Mouse (Mus musculus) embryo, embryonic 11.5 days (tissue): ENCODE results near the gene Mief2.

Source experiments
- DNase-seq: peaks from one replicate; pipeline ENCODE4 v3.0.0-alpha.2; 2012; ENCODE audit warnings: low read depth, low spot score

The Mief2 gene

DNA sequence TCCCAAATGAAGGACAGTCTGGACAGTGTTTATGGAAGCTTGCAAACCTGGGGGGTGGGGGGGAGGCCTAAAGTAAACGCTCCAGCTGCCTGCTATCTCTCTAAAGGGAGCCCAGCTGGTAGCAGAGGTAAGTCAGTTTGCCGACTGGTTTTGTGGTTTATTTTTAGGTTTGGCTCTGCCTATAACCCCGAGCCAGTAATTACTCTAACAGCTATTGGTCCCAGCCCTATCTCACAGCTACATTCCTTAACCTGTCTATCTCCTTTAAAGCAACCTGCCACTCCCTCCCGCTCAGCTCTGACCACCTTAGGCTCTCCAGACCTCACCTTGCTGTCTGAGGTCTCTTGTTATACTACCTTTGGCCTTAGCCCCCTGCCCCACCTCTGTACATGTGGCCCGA, 8.9 kb upstream of the Mief2 start:
- DNase-seq, result no peak

GRCm38 (mm10) chr11:60726601-60727391, 1.4 kb upstream of the Mief2 start, which contains the start of gene Flii:
TSS of gene Flii (minus strand) at chr11:60727263.
- peak; percentile 67 for DNase-seq

DNA sequence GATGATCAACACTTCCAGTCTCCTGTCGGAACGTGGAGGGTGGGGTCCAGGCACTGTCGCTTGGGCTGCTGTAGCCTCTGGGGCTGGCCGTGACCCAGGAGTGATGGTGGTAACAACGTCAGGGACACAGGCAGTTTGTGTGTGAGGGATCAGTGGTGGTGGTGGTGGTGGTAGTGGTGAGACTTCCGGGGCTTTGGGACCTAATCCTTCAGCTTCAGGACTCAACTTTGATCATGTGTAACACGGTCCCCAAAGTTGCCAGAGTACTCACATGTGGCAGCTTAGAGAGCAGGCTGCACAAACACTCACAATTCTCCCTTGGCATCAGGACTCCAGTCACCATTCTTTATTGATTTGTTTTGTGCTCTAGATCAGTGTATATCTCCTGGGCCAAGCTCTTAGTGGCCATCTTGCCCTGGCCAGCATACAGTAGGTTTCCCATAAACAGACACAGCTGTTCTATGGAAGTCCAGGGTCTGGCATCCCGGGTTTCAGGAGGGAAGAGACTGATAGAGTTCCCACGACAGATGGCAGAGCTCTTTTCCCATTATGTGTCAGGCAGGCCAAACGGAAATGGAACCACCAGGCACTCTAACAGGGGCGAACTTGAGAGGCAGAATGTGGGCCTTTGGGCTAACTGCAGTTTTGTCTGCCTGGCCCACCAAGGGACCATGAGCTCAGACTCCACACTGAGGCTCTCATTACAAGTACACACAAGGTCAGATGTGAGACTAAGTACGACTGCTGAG, 632 bp upstream of the Mief2 start:
- peak; percentile 7 for DNase-seq

DNA sequence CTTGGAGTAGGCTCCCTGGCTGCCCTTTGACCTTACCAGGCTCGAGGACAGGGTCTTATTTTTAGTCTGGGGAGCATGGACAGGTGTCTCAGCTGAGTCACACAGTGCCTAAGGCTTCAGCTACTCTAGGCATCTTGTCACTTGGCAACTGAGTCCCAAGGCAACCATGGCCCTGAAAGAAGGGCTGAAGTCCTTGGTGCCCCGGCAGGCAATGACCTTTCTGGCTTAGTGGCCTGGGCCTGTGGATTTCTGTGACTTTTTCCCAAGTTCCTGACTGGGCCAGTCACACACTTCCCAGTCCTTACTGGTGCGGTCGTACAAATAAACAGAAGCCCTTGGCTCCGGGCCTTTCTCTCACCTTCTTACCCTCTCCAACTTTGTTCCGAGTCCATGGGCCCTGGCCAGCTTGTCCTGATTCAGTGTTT, 1.0 kb downstream of the Mief2 start:
- no peak for DNase-seq

- no peak for DNase-seq
Measured at GRCm38 (mm10) chr11:60730169-60730568, 2.0 kb downstream of the Mief2 start.

- DNase-seq, result no peak
Measured at GRCm38 (mm10) chr11:60731251-60731650, 3.1 kb downstream of the Mief2 start.

DNA sequence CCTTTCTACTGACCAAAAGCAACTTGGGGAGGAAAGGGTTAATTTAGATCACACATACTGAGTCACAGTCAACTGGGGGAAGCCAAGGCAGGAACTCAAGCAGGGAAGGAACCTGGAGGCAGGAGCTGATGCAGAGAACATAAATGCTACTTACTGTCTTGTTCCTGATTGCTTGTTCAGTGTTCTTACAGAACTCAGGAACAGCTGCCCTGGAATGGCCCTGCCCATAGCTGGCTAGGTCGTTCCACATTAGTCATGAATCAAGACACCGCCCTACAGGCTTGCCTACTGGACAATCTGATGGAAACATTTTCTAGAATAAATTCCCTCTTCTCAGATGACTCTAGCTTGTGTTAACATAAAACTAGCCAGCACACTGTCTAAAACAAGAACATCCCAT, 6.0 kb downstream of the Mief2 start:
- no peak for DNase-seq

- DNase-seq, result no peak
Measured at GRCm38 (mm10) chr11:60735191-60735590, 7.0 kb downstream of the Mief2 start.

DNA sequence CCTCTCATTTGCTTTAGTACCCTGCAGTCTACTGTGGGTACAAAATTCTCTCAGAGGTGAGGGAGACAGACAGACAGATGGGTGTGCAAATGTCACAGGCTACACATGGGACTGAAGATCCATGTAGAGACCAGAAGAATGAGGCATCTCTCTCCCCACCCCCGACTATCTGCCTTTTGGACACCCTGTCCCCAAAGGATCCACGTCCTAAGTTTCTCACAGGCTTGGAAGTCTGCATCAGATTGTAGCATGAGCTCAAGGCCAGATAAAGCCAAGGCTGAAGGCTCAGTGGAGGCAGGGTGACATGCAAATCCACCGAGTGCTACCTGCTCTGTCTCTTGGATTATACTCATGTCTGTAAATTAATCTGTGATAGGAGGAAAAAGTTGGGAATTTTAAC, 8.3 kb downstream of the Mief2 start:
- no peak for DNase-seq

DNA sequence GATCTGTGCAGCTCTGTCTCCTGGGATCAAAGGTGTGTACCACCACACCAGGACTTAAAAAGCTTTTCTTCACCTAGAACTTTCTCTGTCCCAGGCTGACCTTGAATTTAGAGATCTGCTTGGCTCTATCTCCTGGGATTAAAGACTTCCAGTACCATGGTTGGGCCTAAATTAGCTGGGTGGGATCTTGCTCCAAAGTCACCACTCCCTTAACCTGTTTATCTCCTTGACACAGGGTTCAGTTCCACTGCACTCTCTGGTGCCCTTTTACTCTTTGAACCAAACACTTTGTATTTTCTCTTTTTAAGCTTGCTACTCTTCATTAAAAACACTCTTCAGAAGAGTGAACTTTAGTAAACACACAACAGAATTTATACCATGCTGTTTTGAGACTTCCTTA, 9.3 kb downstream of the Mief2 start:
- no peak for DNase-seq

- no peak for DNase-seq
Measured at GRCm38 (mm10) chr11:60740321-60740720, 12.1 kb downstream of the Mief2 start.

GRCm38 (mm10) chr11:60755570-60755969, 27.4 kb downstream of the Mief2 start:
- DNase-seq, result no peak

DNA sequence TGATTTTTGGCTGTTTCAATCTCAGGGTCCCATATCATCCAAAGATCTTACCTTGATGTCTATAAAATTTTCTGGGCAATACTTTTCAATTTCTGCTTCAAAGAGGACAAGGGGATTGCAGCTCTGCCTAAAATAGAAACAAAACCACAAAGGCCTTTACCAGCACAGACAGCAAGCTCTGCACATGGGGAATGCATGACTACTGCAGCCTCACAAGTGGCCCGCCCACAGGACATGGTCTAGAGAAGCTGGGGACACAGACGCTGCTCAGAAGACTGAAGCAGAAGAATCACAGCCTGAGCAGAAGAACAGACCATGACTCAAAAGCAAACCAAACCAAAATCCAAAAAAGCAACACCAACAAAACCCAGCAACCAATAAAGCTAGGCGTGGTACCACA, 33.5 kb downstream of the Mief2 start:
- no peak for DNase-seq

GRCm38 (mm10) chr11:60766969-60767368, 38.8 kb downstream of the Mief2 start:
- DNase-seq, result no peak

- DNase-seq, result no peak
Measured at GRCm38 (mm10) chr11:60769322-60769721, 41.1 kb downstream of the Mief2 start.

GRCm38 (mm10) chr11:60770776-60771175, 42.6 kb downstream of the Mief2 start:
- no peak for DNase-seq

DNA sequence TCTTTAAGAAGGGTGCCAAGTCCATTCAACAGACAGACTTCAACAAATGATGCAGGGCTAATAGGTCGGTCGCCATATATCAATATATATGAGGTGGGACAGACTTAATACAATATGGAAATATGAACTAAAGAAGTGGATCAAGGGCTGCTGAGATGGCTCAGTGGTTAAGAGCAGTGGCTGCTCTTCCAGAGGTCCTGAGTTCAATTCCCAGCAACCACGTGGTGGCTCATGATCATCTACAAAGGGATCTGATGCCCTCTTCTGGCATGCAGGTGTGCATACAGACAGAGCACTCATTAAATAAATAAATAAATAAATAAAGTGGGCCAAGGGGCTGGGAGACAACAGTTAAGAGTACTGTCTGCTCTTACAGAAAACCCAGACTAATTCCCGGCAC, 44.0 kb downstream of the Mief2 start:
- DNase-seq, result no peak

DNA sequence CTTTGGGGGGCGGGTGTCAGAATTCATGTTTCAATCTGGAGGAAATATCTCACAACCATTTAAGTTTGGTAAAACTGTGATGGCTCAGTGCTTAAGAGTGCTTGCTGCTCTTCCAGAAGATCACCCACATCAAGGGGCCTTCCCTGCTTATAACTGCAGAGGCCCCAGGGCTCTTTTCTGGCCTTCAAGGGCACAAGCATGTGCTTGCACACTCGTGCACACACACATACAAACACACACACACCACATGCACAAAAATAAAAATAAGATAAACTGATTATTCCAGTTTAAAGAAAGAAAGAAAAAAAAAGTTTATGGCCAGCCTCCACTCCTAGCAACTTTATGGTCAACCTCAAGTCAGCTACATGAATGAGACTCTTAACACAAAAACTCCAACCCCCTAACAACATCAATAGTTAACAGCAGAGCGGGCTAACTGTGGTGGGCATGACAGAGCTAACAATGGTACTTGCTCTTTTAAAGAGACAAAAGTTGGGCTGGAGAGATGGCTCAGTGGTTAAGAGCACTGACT, 46.0 kb downstream of the Mief2 start:
- DNase-seq, result no peak

GRCm38 (mm10) chr11:60774841-60775240, 46.6 kb downstream of the Mief2 start:
- DNase-seq, result no peak

DNA sequence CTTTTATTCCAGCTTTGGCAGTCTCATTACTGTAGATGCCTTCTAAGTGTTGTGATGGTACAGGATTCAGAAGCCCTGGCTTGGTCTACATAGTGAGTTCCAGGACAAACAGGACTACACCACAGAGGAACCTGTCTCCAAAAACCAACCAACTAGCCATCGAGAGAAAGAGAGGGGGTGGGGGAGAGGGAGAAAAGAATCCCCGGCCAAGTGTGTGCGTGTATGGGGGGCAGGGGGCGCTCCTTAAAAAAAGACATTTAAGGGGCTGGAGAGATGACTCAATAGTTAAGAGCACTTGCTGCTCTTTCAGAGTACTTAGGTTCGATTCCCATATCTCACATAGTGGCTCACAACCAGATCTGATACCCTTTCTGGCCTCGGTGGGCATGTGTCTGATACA, 47.4 kb downstream of the Mief2 start:
- no peak for DNase-seq

- no peak for DNase-seq
Measured at GRCm38 (mm10) chr11:60776107-60776828, 48.1 kb downstream of the Mief2 start.
